Mouse (Mus musculus): ENCODE measurements around the gene Slc12a8.

DNA sequence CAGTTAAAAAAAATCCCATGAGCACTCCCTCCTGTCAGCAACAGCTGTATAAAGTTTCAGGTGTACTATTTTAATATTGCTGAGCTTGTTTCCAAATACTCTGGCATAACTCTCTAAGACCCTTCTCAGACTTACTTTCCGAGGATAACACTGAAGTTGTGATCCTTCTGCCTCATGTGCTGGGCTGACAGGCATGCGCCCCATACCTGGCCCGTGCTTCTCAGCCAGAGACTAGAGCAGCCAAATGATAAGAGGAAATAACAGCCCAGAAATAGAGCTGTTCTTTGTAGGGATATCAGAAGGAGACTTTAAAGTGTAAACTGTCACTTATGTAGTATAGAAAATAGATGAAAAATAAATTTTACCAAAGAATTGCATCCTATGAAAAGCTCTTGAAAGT, 34.8 kb upstream of the Slc12a8 start:
- TF ChIP-seq HCFC1 (IDR thresholded peaks at IDR 0.05; ENCODE audit: borderline replicate concordance, insufficient read depth, low read length) (no peak), MAFK (IDR thresholded peaks at IDR 0.05; ENCODE audit: insufficient read depth, low read depth, low read length) (no peak)

Measured in ES-E14 (cell line).